Mouse (Mus musculus): Measurements from ENCODE around the gene Yipf3. TPM values are rescaled to one million over a fixed set of nuclear protein-coding genes. Genes with fewer than 3 reads are reported as not detected.
A peak's percentile ranks its signal among the peaks of the same experiment; 100 is the strongest.

The Yipf3 gene
- total and polyA plus RNA-seq, 2 experiments: 24.6 to 271 TPM

DNA sequence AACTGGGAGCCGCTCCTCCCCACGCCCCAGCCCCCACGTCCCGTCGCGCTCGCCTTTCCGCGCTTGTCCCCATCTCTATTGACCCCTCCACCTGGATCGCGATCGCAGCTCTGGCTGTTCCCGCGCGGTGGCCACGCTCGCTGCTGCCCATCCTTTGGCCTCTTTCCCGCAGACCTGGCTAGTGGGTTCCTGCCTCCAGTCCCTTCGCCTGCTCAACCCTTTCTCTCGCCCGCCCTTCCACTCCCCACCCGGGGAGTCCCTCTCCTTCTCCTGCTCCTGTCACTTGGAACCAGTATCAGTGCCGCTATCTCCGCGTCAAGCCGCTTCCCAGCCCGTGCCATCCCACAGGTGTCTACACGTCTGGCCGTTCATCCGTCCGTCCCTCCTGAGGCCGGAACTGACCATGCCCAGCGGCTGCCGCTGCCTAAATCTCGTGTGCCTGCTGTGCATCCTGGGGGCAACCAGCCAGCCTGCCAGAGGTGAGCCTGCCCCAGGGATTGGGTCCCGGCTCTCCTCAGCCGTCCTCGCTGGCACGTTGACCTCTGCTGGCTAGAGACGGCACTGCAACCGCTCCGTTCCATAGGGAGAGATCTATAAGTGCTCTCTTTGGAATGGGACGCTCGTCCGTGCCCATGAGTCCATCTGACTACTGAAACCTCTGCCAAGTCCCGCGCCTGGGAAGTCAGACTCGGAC is 50.5 kb downstream of the Yipf3 start:
- no peaks in the 10 kb centered on the region for H3K36me3 ChIP-seq (ENCODE audit: control insufficient read depth, insufficient read depth, low read length)
- peaks cover 3% of the 10 kb centered on the region; the same call in 1 of the 2 replicates for H3K4me1 ChIP-seq (ENCODE audit: control insufficient read depth, insufficient read depth, low read length)
- TF ChIP-seq POLR2A (IDR thresholded peaks at IDR 0.05; ENCODE audit: extremely low read depth, insufficient read depth, low read length) (no peak), CTCF (IDR thresholded peaks at IDR 0.05; ENCODE audit: low read depth, low read length) (peak; percentile 95)
- no peak overlapping the region for H3K9ac ChIP-seq (ENCODE audit: low read depth, low read length)
- DNase-seq (ENCODE audit: extremely low read depth, low read depth, low spot score): peak; percentile 37
- H3K27me3 ChIP-seq (ENCODE audit: control insufficient read depth, insufficient read depth, low read length): peaks cover 10% of the 10 kb centered on the region; the same call in 1 of the 2 replicates
- no peaks in the 10 kb centered on the region for H3K79me2 ChIP-seq (ENCODE audit: control insufficient read depth, insufficient read depth, low read length)
- under 1% methylated on average over 48 of the region's 48 CpGs for WGBS
- no peak overlapping the region for H3K27ac ChIP-seq (replicated peaks; ENCODE audit: insufficient read depth, low read depth, low read length)
- H3K4me3 ChIP-seq (ENCODE audit: insufficient read depth, low read depth, low read length): peak overlapping the region; percentile 55; the same call in 1 of the 2 replicates

DNA sequence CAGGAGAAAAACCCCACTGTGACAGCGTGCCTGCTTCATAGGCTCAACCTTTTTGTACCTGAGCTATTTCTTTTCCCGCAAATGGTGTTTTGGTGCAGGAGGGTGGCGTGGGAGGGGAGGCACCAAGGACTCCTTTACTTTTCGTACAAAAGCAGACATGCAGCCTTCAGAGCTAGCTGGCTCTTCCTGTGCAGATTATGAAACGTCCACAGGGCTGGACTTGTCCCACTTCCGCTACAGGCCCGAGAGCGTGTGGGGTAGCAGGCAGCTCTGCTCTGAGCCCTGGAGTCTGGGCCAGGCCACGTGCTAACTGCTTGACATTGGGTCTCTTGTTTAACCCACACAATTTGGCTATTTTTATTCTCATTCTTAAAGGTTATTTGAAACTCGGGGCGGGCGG is 54.0 kb downstream of the Yipf3 start:
- Histone ChIP-seq H3K27me3 (ENCODE audit: control insufficient read depth, insufficient read depth, low read length) (peaks cover 10% of the 10 kb centered on the region; the same call in 1 of the 2 replicates), H3K4me1 (ENCODE audit: control insufficient read depth, insufficient read depth, low read length) (peaks cover 3% of the 10 kb centered on the region; the same call in 1 of the 2 replicates), H3K9ac (ENCODE audit: low read depth, low read length) (no peak overlapping the region), H3K36me3 (ENCODE audit: control insufficient read depth, insufficient read depth, low read length) (no peaks in the 10 kb centered on the region), H3K27ac (replicated peaks; ENCODE audit: insufficient read depth, low read depth, low read length) (no peak overlapping the region), H3K4me3 (ENCODE audit: insufficient read depth, low read depth, low read length) (no peak overlapping the region), H3K79me2 (ENCODE audit: control insufficient read depth, insufficient read depth, low read length) (no peaks in the 10 kb centered on the region)
- DNase-seq (ENCODE audit: extremely low read depth, low read depth, low spot score): no peak
- TF ChIP-seq CTCF (IDR thresholded peaks at IDR 0.05; ENCODE audit: low read depth, low read length) (no peak), POLR2A (IDR thresholded peaks at IDR 0.05; ENCODE audit: extremely low read depth, insufficient read depth, low read length) (no peak)
- WGBS: 71% methylated on average over 12 of the region's 12 CpGs

Other genes with a start within 250 kb of the Yipf3 start
- gene Vegfa, start 215.7 kb upstream of the Yipf3 start, total RNA-seq (2014; rRNA removed): 120 TPM in 2 replicates
- gene Vegfa, start 215.7 kb upstream of the Yipf3 start, polyA plus RNA-seq (2012; rRNA removed): 188 and 288 TPM in 2 replicates
- gene Mrps18a, start 137.1 kb upstream of the Yipf3 start, total RNA-seq (2014; rRNA removed): 33.3 and 38.3 TPM in 2 replicates
- 44.6 and 54.8 TPM in 2 replicates for gene Mrps18a, start 137.1 kb upstream of the Yipf3 start, polyA plus RNA-seq (2012; rRNA removed)
- gene Rsph9, start 103.9 kb upstream of the Yipf3 start, total RNA-seq (2014; rRNA removed): 0.83 and 1.3 TPM in 2 replicates
- gene Rsph9, start 103.9 kb upstream of the Yipf3 start, polyA plus RNA-seq (2012; rRNA removed): 0.85 and 0.93 TPM in 2 replicates
- 3.7 and 5.5 TPM in 2 replicates for gene Mad2l1bp, start 94.5 kb upstream of the Yipf3 start, total RNA-seq (2014; rRNA removed)
- 9.9 and 12.9 TPM in 2 replicates for gene Mad2l1bp, start 94.5 kb upstream of the Yipf3 start, polyA plus RNA-seq (2012; rRNA removed)
- gene Gtpbp2, start 87.0 kb upstream of the Yipf3 start, total RNA-seq (2014; rRNA removed): 25.3 and 26.4 TPM in 2 replicates
- gene Gtpbp2, start 87.0 kb upstream of the Yipf3 start, polyA plus RNA-seq (2012; rRNA removed): 35.8 and 63.0 TPM in 2 replicates
- gene Polh, start 45.4 kb upstream of the Yipf3 start, total RNA-seq (2014; rRNA removed): 4.3 and 5.3 TPM in 2 replicates
- 2.1 and 2.4 TPM in 2 replicates for gene Polh, start 45.4 kb upstream of the Yipf3 start, polyA plus RNA-seq (2012; rRNA removed)
- 9.9 and 11.3 TPM in 2 replicates for gene Xpo5, start 45.3 kb upstream of the Yipf3 start, total RNA-seq (2014; rRNA removed)
- gene Xpo5, start 45.3 kb upstream of the Yipf3 start, polyA plus RNA-seq (2012; rRNA removed): 7.4 and 10.8 TPM in 2 replicates
- 31.6 and 34.4 TPM in 2 replicates for gene Polr1c, start within 50 bp of the Yipf3 start, total RNA-seq (2014; rRNA removed)
- 25.2 and 25.3 TPM in 2 replicates for gene Polr1c, start within 50 bp of the Yipf3 start, polyA plus RNA-seq (2012; rRNA removed)
- gene Lrrc73, start 5.5 kb downstream of the Yipf3 start, total RNA-seq (2014; rRNA removed): not detected in 2 replicates
- 0.09 and 0.16 TPM in 2 replicates for gene Lrrc73, start 5.5 kb downstream of the Yipf3 start, polyA plus RNA-seq (2012; rRNA removed)
- 2.5 and 3.7 TPM in 2 replicates for gene Tjap1, start 34.9 kb downstream of the Yipf3 start, total RNA-seq (2014; rRNA removed)
- 8.2 and 13.2 TPM in 2 replicates for gene Tjap1, start 34.9 kb downstream of the Yipf3 start, polyA plus RNA-seq (2012; rRNA removed)
- not detected in 2 replicates for gene Dlk2, start 49.3 kb downstream of the Yipf3 start, total RNA-seq (2014; rRNA removed)
- gene Dlk2, start 49.3 kb downstream of the Yipf3 start, polyA plus RNA-seq (2012; rRNA removed): not detected in 2 replicates
- gene Abcc10, start 80.3 kb downstream of the Yipf3 start, total RNA-seq (2014; rRNA removed): 2.1 and 3.6 TPM in 2 replicates
- 10.3 and 17.3 TPM in 2 replicates for gene Abcc10, start 80.3 kb downstream of the Yipf3 start, polyA plus RNA-seq (2012; rRNA removed)
- 6.0 and 6.9 TPM in 2 replicates for gene Zfp318, start 135.7 kb downstream of the Yipf3 start, total RNA-seq (2014; rRNA removed)
- gene Zfp318, start 135.7 kb downstream of the Yipf3 start, polyA plus RNA-seq (2012; rRNA removed): 6.0 and 8.3 TPM in 2 replicates
- gene Crip3, start 180.8 kb downstream of the Yipf3 start, total RNA-seq (2014; rRNA removed): not detected in 2 replicates
- 0.70 and 1.4 TPM in 2 replicates for gene Crip3, start 180.8 kb downstream of the Yipf3 start, polyA plus RNA-seq (2012; rRNA removed)
- 10.3 and 27.9 TPM in 2 replicates for gene Slc22a7, start 190.4 kb downstream of the Yipf3 start, total RNA-seq (2014; rRNA removed)
- gene Slc22a7, start 190.4 kb downstream of the Yipf3 start, polyA plus RNA-seq (2012; rRNA removed): 46.8 and 47.9 TPM in 2 replicates
- 0.07 and 0.18 TPM in 2 replicates for gene Ttbk1, start 239.6 kb downstream of the Yipf3 start, total RNA-seq (2014; rRNA removed)
- gene Ttbk1, start 239.6 kb downstream of the Yipf3 start, polyA plus RNA-seq (2012; rRNA removed): 0.15 and 0.22 TPM in 2 replicates
- 6.6 and 9.0 TPM in 2 replicates for gene Dnph1, start 248.6 kb downstream of the Yipf3 start, total RNA-seq (2014; rRNA removed)
- gene Dnph1, start 248.6 kb downstream of the Yipf3 start, polyA plus RNA-seq (2012; rRNA removed): 13.1 and 13.3 TPM in 2 replicates